8 mouse cellular contexts compared by ENCODE assay signal in genomic region chr3:95701877-95702540, GRCm38 (mm10). TPM values are rescaled to one million over a fixed set of nuclear protein-coding genes. Genes with fewer than 3 reads are reported as not detected.
A peak's percentile ranks its signal among the peaks of the same experiment; 100 is the strongest.
DNase-seq lines count a peak whose midpoint lies in the region; ATAC-seq lines count a peak whose summit lies in the region.

No protein-coding gene starts in this region.

- no peaks in the 10 kb centered on the region for H3K36me3 ChIP-seq in intestine, embryonic 14.5 days (ENCODE audit: control insufficient read depth, insufficient read depth, low read length)
- H3K36me3 ChIP-seq in limb, embryonic 12.5 days = no peaks in the 10 kb centered on the region
- H3K36me3 ChIP-seq in midbrain, embryonic 12.5 days = no peaks in the 10 kb centered on the region

- DNase-seq in adipocyte (ENCODE audit: low spot score) = peak; percentile 52
- peak; percentile 85 for DNase-seq in gastrocnemius, postnatal 25 days
- DNase-seq in intestine, embryonic 14.5 days (ENCODE audit: low spot score) = peak; percentile 94
- DNase-seq in testis, postnatal 10 days (ENCODE audit: low spot score) = peak; percentile 92
- DNase-seq in thymus, postnatal 10 days (ENCODE audit: low spot score in 2 of 2) = no peak

- no peaks in the 10 kb centered on the region for H3K9me3 ChIP-seq in intestine, embryonic 14.5 days (ENCODE audit: control insufficient read depth, low read length)
- no peaks in the 10 kb centered on the region for H3K9me3 ChIP-seq in limb, embryonic 12.5 days
- no peaks in the 10 kb centered on the region for H3K9me3 ChIP-seq in midbrain, embryonic 12.5 days

- WGBS in intestine, embryonic 14.5 days = 4% methylated on average over 24 of the region's 24 CpGs
- 5% methylated on average over 24 of the region's 24 CpGs for WGBS in limb, embryonic 12.5 days
- 4% methylated on average over 24 of the region's 24 CpGs for WGBS in midbrain, embryonic 12.5 days

- H3K4me1 ChIP-seq in intestine, embryonic 14.5 days (replicated peaks; ENCODE audit: control insufficient read depth, insufficient read depth, low read length) = peaks cover 14% of the 10 kb centered on the region
- H3K4me1 ChIP-seq in limb, embryonic 12.5 days (replicated peaks) = peaks cover 10% of the 10 kb centered on the region
- H3K4me1 ChIP-seq in midbrain, embryonic 12.5 days = peaks cover 10% of the 10 kb centered on the region

- peak overlapping the region; percentile 28 for H3K4me3 ChIP-seq in intestine, embryonic 14.5 days (ENCODE audit: low read depth, low read length)
- H3K4me3 ChIP-seq in limb, embryonic 12.5 days (replicated peaks) = peak overlapping the region; percentile 27
- H3K4me3 ChIP-seq in midbrain, embryonic 12.5 days = peak overlapping the region; percentile 25

- no peaks in the 10 kb centered on the region for H3K27me3 ChIP-seq in intestine, embryonic 14.5 days (replicated peaks; ENCODE audit: control insufficient read depth, insufficient read depth, low read length)
- H3K27me3 ChIP-seq in limb, embryonic 12.5 days = no peaks in the 10 kb centered on the region
- H3K27me3 ChIP-seq in midbrain, embryonic 12.5 days = no peaks in the 10 kb centered on the region

- peak overlapping the region; percentile 59 for H3K4me2 ChIP-seq in intestine, embryonic 14.5 days (ENCODE audit: low read length)
- peak overlapping the region; percentile 57 for H3K4me2 ChIP-seq in limb, embryonic 12.5 days
- peak overlapping the region; percentile 52 for H3K4me2 ChIP-seq in midbrain, embryonic 12.5 days (replicated peaks)

- H3K9ac ChIP-seq in intestine, embryonic 14.5 days (ENCODE audit: low read length) = peak overlapping the region; percentile 43
- H3K9ac ChIP-seq in limb, embryonic 12.5 days (replicated peaks) = peak overlapping the region; percentile 67
- H3K9ac ChIP-seq in midbrain, embryonic 12.5 days (replicated peaks) = peak overlapping the region; percentile 35; the same call in 1 of the 2 replicates

- ATAC-seq in common myeloid progenitor, adult 5-6 weeks (replicated peaks; ENCODE audit: low read depth, poor library complexity, severe bottlenecking) = peak; percentile 53
- peak; percentile 95 for ATAC-seq in intestine, embryonic 14.5 days (replicated peaks; ENCODE audit: low FRiP score, low TSS enrichment, low read depth)
- peak; percentile 86 for ATAC-seq in limb, embryonic 12.5 days (ENCODE audit: insufficient number of reproducible peaks, insufficient read depth, low FRiP score, low TSS enrichment, low read depth)
- ATAC-seq in midbrain, embryonic 12.5 days (ENCODE audit: low FRiP score, low read depth) = peak; percentile 92

- peak overlapping the region; percentile 89 for H3K27ac ChIP-seq in intestine, embryonic 14.5 days (ENCODE audit: low read depth)
- H3K27ac ChIP-seq in limb, embryonic 12.5 days = peak overlapping the region; percentile 86
- peak overlapping the region; percentile 47; the same call in 1 of the 2 replicates for H3K27ac ChIP-seq in midbrain, embryonic 12.5 days (replicated peaks)

RNA-seq across cellular contexts. Expression of gene Adamtsl4, which starts 14.3 kb away (rescaled TPM):
- total RNA-seq in common myeloid progenitor, adult 5-6 weeks (2017) = 0.37 TPM in 1 of 2 replicates, not detected in the other
- total RNA-seq in gastrocnemius, postnatal 25 days (2021) = 10 to 100 TPM; 21.3 to 37.2 TPM
- 1.2 and 2.6 TPM in 2 replicates for polyA plus RNA-seq in intestine, embryonic 14.5 days (2014; fragmentation: Nextera tagmentation; extraction: Ambion mirVana)
- 0.71 and 1.4 TPM in 2 replicates for polyA plus RNA-seq in limb, embryonic 12.5 days (2016; fragmentation: Nextera tagmentation; extraction: Ambion mirVana)
- 1.3 and 1.5 TPM in 2 replicates for polyA plus RNA-seq in midbrain, embryonic 12.5 days (2016; fragmentation: Nextera tagmentation; extraction: Ambion mirVana)

RNA-seq across cellular contexts. Expression of gene Ecm1, which starts 37.4 kb away (rescaled TPM):
- not detected in 2 replicates for total RNA-seq in common myeloid progenitor, adult 5-6 weeks (2017)
- total RNA-seq in gastrocnemius, postnatal 25 days (2021) = 10 to 100 TPM; 14.0 to 26.6 TPM
- polyA plus RNA-seq in intestine, embryonic 14.5 days (2014; fragmentation: Nextera tagmentation; extraction: Ambion mirVana) = 23.2 and 26.3 TPM in 2 replicates
- polyA plus RNA-seq in limb, embryonic 12.5 days (2016; fragmentation: Nextera tagmentation; extraction: Ambion mirVana) = 4.1 and 4.4 TPM in 2 replicates
- 12.8 and 14.2 TPM in 2 replicates for polyA plus RNA-seq in midbrain, embryonic 12.5 days (2016; fragmentation: Nextera tagmentation; extraction: Ambion mirVana)

RNA-seq across cellular contexts. Expression of gene Mcl1, which starts 43.4 kb away (rescaled TPM):
- 141 and 159 TPM in 2 replicates for total RNA-seq in common myeloid progenitor, adult 5-6 weeks (2017)
- total RNA-seq in gastrocnemius, postnatal 25 days (2021) = 100 to 1,000 TPM; 111 to 133 TPM
- 49.8 and 57.5 TPM in 2 replicates for polyA plus RNA-seq in intestine, embryonic 14.5 days (2014; fragmentation: Nextera tagmentation; extraction: Ambion mirVana)
- polyA plus RNA-seq in limb, embryonic 12.5 days (2016; fragmentation: Nextera tagmentation; extraction: Ambion mirVana) = 69.9 and 75.7 TPM in 2 replicates
- 74.3 and 88.9 TPM in 2 replicates for polyA plus RNA-seq in midbrain, embryonic 12.5 days (2016; fragmentation: Nextera tagmentation; extraction: Ambion mirVana)

RNA-seq across cellular contexts. Expression of gene Tars2, which starts 58.0 kb away (rescaled TPM):
- total RNA-seq in common myeloid progenitor, adult 5-6 weeks (2017) = 44.5 and 45.6 TPM in 2 replicates
- total RNA-seq in gastrocnemius, postnatal 25 days (2021) = 10 to 100 TPM; 25.9 to 26.9 TPM
- 55.4 and 55.8 TPM in 2 replicates for polyA plus RNA-seq in intestine, embryonic 14.5 days (2014; fragmentation: Nextera tagmentation; extraction: Ambion mirVana)
- polyA plus RNA-seq in limb, embryonic 12.5 days (2016; fragmentation: Nextera tagmentation; extraction: Ambion mirVana) = 56.9 and 60.5 TPM in 2 replicates
- 50.5 and 52.3 TPM in 2 replicates for polyA plus RNA-seq in midbrain, embryonic 12.5 days (2016; fragmentation: Nextera tagmentation; extraction: Ambion mirVana)

Comparison
In these comparisons a context has a peak if more than half of its experiments do, and no peak if none do; other contexts are left out.
1. DNase-seq: peak in adipocyte (single experiment), gastrocnemius, postnatal 25 days (single experiment), intestine, embryonic 14.5 days (single experiment) and testis, postnatal 10 days (single experiment); none in thymus, postnatal 10 days (0 of 2).
2. Peak in every context shown above with its lines, with median percentiles within 50 percentile points of each other: ATAC-seq, H3K27ac ChIP-seq, H3K4me2 ChIP-seq, H3K4me3 ChIP-seq and H3K9ac ChIP-seq.